Mouse (Mus musculus): ENCODE data around the gene Elmo2.

DNA sequence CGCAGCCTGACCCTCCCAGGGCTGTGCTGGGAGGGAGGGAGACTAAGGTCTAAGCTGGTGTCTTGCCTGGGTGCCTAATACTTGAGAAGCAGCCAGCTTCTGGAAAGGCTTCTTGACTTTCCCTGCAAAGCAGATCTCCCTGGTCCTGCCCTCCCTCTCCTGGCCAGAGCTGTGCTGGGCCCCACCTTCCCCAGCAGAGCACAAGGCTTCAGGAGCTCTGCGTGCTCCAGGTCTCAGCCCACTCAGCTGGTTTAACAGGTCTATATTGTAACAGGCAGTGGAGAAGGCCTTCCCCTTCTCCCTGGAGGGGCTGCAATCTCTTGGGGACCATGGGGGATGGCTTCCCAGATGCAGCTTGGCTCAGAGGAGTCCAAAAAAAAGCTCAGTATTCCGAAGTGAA is 24.9 kb downstream of the Elmo2 start:
- TF ChIP-seq CTCF (IDR thresholded peaks at IDR 0.05; ENCODE audit: borderline replicate concordance, control insufficient read depth, extremely low read depth, insufficient read depth, low read length, poor library complexity) (no peak), POLR2A (IDR thresholded peaks at IDR 0.05; ENCODE audit: control insufficient read depth, extremely low read depth, insufficient read depth, low read length, poor library complexity) (no peak)

Measured in thymus, adult 2 months (tissue).